Mouse (Mus musculus) ES-E14 (cell line): Measurements from ENCODE around the gene Kif26b.

Experiments used
- CHD2 ChIP-seq: IDR thresholded peaks from 2 replicates; pipeline ENCODE4 v1.6.1; 2014; ENCODE audit warnings: mild to moderate bottlenecking, low read depth, low read length, inconsistent platforms
- ZC3H11A ChIP-seq: IDR thresholded peaks from 2 replicates; pipeline ENCODE4 v1.6.1; 2012; ENCODE audit warnings: low read depth, mild to moderate bottlenecking, inconsistent platforms, low read length, borderline replicate concordance
- ZNF384 ChIP-seq: IDR thresholded peaks from 2 replicates; pipeline ENCODE4 v1.6.1; 2012; ENCODE audit warnings: low read depth, low read length, inconsistent platforms

DNA sequence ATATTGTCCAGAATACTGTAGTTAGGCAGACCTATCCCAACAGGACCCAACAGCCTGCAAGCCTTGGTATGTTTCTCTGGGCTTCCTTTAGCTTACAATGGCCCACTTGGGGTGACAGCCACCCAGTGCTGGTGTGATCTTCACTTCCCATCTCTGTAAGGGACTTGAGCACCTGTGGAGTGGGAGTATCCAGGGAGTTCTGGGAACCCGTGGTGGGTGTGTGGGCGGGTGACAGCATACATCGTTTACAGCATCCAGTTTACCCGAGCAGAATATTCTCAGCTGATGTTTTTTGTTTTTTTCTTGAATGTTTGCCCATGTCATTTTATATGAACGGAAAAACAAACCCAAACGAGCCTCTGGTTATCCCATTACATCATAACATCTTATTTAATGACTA is 216.5 kb downstream of the Kif26b start:
- no peak for TF ChIP-seq ZC3H11A
- no peak for TF ChIP-seq CHD2
- TF ChIP-seq ZNF384 = no peak
